Mouse (Mus musculus): ENCODE data around the gene Mtor. TPM values are rescaled to one million over a fixed set of nuclear protein-coding genes. Genes with fewer than 3 reads are reported as not detected.

The Mtor gene
- polyA plus RNA-seq (2012; rRNA removed): 74.8 and 75.5 TPM in 2 replicates

DNA sequence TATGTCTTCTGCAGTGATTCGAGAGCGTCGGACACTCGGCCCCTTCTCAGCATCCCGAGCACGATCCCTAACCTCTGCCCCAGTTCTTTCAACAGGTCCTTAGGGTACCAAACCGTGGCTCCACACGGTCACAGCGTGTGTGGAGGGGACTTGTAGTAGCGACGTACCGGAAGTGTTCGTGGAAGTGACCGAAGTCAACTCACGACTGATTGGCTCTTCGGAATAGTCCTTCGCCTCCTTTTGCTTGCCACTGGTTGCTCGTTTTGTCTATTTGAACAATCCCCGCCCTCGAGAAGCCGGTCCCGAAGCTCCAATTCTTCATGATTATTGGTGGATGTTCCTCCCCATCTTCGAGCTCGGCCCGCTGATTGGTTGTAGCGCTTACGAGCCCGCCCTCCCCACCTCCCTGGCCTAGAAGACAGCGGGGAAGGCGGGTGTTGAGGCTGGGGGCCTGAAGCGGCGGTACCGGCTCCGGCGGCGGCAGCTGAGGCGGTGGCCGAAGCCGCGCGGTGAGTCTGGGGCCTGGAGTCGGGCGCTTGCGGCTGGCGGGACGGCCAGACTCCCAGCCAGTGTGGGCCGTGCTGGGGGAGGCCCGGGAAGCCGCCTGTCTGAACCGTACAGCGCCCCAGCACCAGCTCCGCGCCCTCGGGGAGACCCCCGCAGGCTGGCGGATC, at the start of gene Mtor:
Gene Mtor, plus strand, starts transcription at position 433 of the 674 bp plus-strand sequence.
- Histone ChIP-seq H3K27ac (ENCODE audit: control insufficient read depth, insufficient read depth, low read depth, low read length) (peak within 1 kb of the TSS; percentile 88), H3K4me1 (ENCODE audit: control insufficient read depth, insufficient read depth, low read length) (peaks cover 10% of the 10 kb centered on the region), H3K27me3 (ENCODE audit: control insufficient read depth, insufficient read depth, low read length) (no peaks in the 10 kb centered on the region), H3K4me3 (ENCODE audit: control insufficient read depth, low read depth, low read length) (peak within 1 kb of the TSS; percentile 96), H3K36me3 (ENCODE audit: control insufficient read depth, insufficient read depth, low read length) (peaks cover 5% of the 10 kb centered on the region)
- TF ChIP-seq CTCF (IDR thresholded peaks at IDR 0.05; ENCODE audit: control insufficient read depth, insufficient read depth, insufficient replicate concordance, low read depth, low read length): no peak
- peak; percentile 85 for TF ChIP-seq POLR2A (IDR thresholded peaks at IDR 0.05; ENCODE audit: control insufficient read depth, low read depth, low read length)

DNA sequence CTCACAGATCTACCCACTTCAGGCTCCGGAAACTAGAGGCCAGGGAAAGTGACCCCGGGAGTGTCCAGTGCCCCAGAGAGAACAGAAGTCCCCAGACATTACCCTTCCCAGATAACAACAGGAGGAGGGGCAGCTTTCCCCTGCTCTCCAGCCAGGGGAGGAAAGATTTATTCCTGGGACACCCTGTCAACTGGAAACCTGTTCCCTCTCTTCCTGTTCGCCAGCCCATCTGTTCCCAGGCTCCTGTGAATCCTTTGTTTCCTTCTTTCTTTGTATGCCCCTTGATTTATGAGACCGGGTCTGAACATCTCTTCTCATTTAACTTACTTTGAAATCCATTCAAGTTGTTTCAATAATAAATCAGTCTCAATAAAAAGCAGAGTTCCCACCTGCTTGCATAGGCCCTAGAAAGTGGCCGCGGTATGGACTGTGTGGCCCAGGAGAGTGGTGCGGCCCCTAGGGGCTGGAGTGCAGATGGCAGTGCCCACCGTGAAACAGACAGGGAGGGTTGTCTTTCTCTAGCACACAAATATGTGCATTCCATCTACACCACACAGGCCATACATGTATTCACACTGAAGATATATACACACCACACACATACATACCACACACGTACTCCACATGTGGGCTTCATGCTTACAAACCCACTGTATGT, 48.8 kb upstream of the Mtor start:
- no peaks in the 10 kb centered on the region for H3K27me3 ChIP-seq (ENCODE audit: control insufficient read depth, insufficient read depth, low read length)
- no peak overlapping the region for H3K27ac ChIP-seq (ENCODE audit: control insufficient read depth, insufficient read depth, low read depth, low read length)
- no peak overlapping the region for H3K4me3 ChIP-seq (ENCODE audit: control insufficient read depth, low read depth, low read length)
- no peaks in the 10 kb centered on the region; the same call in 1 of the 2 replicates for H3K4me1 ChIP-seq (ENCODE audit: control insufficient read depth, insufficient read depth, low read length)
- no peaks in the 10 kb centered on the region for H3K36me3 ChIP-seq (ENCODE audit: control insufficient read depth, insufficient read depth, low read length)
- TF ChIP-seq CTCF (IDR thresholded peaks at IDR 0.05; ENCODE audit: control insufficient read depth, insufficient read depth, insufficient replicate concordance, low read depth, low read length): no peak
- no peak for TF ChIP-seq POLR2A (IDR thresholded peaks at IDR 0.05; ENCODE audit: control insufficient read depth, low read depth, low read length)

DNA sequence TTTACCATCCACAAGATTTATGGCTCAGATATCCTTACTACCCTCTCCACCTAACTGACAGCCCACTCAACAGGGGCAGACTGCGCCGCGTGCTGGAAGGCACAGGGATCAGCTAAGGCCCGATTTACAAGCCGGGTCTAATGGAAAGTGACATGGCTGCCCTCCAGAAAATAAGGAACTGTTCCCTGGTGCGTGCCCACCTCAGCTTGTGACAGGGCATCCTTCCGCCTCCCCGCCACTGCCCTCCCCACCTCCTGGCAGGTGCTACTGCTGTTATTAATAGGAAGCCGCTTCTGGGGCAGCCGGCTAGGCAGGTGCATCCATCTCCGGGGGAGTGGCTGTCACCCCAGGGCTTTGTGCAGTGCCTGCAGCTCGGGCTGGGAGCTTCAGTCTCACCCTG, 45.0 kb upstream of the Mtor start:
- TF ChIP-seq POLR2A (IDR thresholded peaks at IDR 0.05; ENCODE audit: control insufficient read depth, low read depth, low read length): no peak
- TF ChIP-seq CTCF (IDR thresholded peaks at IDR 0.05; ENCODE audit: control insufficient read depth, insufficient read depth, insufficient replicate concordance, low read depth, low read length): no peak

DNA sequence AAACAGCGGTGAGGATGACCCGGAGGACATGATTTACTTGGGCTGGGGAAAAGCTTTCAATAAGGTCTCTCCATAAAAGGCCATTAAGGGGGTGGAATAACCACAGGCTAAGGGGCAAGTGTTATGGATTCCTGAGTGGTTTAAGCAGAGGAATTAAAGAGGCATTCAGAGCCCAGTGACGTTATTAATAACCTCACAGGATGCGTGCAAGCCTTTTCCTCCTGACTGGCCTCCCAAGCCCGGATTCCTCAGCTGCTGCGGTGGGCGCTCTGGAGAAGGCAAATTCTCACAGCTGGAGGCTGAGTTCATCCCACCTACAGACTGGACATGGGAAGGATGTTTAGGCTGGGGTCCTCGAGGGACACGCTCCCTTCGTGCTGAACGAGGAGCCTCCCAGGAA, 43.7 kb upstream of the Mtor start:
- Histone ChIP-seq H3K36me3 (ENCODE audit: control insufficient read depth, insufficient read depth, low read length) (no peaks in the 10 kb centered on the region), H3K27me3 (ENCODE audit: control insufficient read depth, insufficient read depth, low read length) (no peaks in the 10 kb centered on the region), H3K4me3 (ENCODE audit: control insufficient read depth, low read depth, low read length) (no peak overlapping the region), H3K27ac (ENCODE audit: control insufficient read depth, insufficient read depth, low read depth, low read length) (no peak overlapping the region), H3K4me1 (ENCODE audit: control insufficient read depth, insufficient read depth, low read length) (peaks cover 3% of the 10 kb centered on the region)
- TF ChIP-seq POLR2A (IDR thresholded peaks at IDR 0.05; ENCODE audit: control insufficient read depth, low read depth, low read length) (no peak), CTCF (IDR thresholded peaks at IDR 0.05; ENCODE audit: control insufficient read depth, insufficient read depth, insufficient replicate concordance, low read depth, low read length) (no peak)

More for the DNA sequence above, 45.0 kb upstream of the Mtor start:
- Histone ChIP-seq H3K4me3 (ENCODE audit: control insufficient read depth, low read depth, low read length) (no peak overlapping the region), H3K4me1 (ENCODE audit: control insufficient read depth, insufficient read depth, low read length) (peaks cover 3% of the 10 kb centered on the region), H3K27ac (ENCODE audit: control insufficient read depth, insufficient read depth, low read depth, low read length) (no peak overlapping the region), H3K27me3 (ENCODE audit: control insufficient read depth, insufficient read depth, low read length) (no peaks in the 10 kb centered on the region), H3K36me3 (ENCODE audit: control insufficient read depth, insufficient read depth, low read length) (no peaks in the 10 kb centered on the region)

DNA sequence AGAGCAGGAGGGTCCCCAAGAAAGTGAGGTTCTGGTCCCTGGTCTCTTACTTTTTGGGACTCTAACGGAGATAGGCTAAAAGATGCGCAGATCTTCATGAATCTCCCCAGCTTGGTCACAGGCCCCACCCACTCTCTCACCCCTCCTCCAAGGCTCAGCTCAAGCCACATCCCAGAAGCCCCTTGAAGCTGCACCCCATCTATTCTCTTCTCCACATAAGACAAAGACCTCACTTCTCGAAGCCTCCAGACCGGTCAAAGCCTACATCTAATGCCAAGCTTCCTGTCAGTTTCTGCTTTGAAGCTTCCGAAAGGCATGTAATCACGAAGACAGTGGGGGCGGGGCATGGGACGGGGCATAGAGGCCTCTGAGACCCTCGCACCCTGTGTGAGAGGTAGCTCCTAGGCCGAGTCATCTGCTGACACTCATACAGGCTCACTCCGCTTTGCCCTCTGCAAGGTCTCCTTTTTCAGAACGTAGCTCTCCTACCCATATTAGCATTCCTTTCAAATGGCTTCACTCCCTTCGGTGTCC, 43.1 kb upstream of the Mtor start:
- Histone ChIP-seq H3K36me3 (ENCODE audit: control insufficient read depth, insufficient read depth, low read length) (no peaks in the 10 kb centered on the region), H3K4me3 (ENCODE audit: control insufficient read depth, low read depth, low read length) (no peak overlapping the region), H3K27ac (ENCODE audit: control insufficient read depth, insufficient read depth, low read depth, low read length) (no peak overlapping the region), H3K27me3 (ENCODE audit: control insufficient read depth, insufficient read depth, low read length) (no peaks in the 10 kb centered on the region), H3K4me1 (ENCODE audit: control insufficient read depth, insufficient read depth, low read length) (peaks cover 3% of the 10 kb centered on the region)
- no peak for TF ChIP-seq POLR2A (IDR thresholded peaks at IDR 0.05; ENCODE audit: control insufficient read depth, low read depth, low read length)
- TF ChIP-seq CTCF (IDR thresholded peaks at IDR 0.05; ENCODE audit: control insufficient read depth, insufficient read depth, insufficient replicate concordance, low read depth, low read length): no peak

DNA sequence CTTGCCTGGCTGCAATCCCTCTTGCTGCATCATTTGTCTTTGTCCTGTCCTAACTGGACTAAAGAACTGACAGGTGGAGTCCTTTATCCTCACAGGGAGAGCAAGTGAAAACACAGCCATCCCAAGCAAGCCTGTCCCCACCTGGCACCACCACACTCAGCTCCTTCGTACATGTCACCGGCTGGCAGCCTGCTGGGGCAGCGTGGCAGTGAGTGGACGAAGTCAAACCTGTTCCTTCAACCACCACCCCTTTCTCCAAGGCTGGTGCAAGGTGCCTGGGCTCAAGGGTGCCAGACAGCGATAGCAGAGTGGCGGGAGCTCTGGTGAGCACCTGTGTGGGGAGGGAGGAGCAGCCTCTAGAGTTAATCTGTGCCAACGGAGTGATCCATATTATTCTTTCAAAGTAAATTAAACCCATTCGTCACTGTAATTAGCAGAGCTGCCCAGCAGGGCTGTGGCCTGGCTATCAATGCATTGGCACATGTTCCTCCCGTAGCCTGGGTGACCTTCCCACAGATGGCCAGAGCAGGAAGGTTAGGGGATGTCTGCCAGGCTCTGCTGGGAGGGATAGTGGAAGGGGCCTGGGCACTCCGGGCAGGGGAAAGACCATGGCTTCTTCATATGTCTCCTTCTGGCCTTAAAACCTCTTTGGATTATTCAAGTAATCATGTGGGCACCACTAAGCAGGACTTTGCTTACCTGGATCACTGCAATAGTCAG, 40.0 kb upstream of the Mtor start:
- no peaks in the 10 kb centered on the region for H3K36me3 ChIP-seq (ENCODE audit: control insufficient read depth, insufficient read depth, low read length)
- no peak overlapping the region for H3K27ac ChIP-seq (ENCODE audit: control insufficient read depth, insufficient read depth, low read depth, low read length)
- TF ChIP-seq POLR2A (IDR thresholded peaks at IDR 0.05; ENCODE audit: control insufficient read depth, low read depth, low read length): no peak
- TF ChIP-seq CTCF (IDR thresholded peaks at IDR 0.05; ENCODE audit: control insufficient read depth, insufficient read depth, insufficient replicate concordance, low read depth, low read length): no peak
- H3K27me3 ChIP-seq (ENCODE audit: control insufficient read depth, insufficient read depth, low read length): no peaks in the 10 kb centered on the region
- peaks cover 3% of the 10 kb centered on the region for H3K4me1 ChIP-seq (ENCODE audit: control insufficient read depth, insufficient read depth, low read length)
- H3K4me3 ChIP-seq (ENCODE audit: control insufficient read depth, low read depth, low read length): no peak overlapping the region

DNA sequence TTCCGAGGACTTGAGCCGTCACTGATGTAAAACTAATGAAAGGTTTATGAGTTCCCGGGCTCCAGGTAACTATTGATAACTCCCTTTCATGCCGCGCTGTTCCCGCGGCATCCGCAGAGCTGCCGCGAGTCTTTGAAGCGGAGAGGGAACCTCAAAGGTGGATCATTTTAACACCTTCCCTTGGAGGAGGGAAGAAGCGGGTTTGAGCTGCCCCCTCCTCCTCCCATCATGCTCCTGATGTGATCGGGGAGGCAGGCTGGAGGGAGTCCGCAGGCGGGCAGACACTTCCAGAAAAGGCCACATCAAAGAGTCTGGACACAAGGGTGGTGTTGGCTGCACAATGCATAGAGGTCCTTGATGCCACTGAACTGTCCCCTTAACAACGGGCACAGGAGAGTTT, 32.8 kb upstream of the Mtor start:
- no peaks in the 10 kb centered on the region for H3K4me1 ChIP-seq (ENCODE audit: control insufficient read depth, insufficient read depth, low read length)
- H3K27ac ChIP-seq (ENCODE audit: control insufficient read depth, insufficient read depth, low read depth, low read length): no peak overlapping the region
- H3K36me3 ChIP-seq (ENCODE audit: control insufficient read depth, insufficient read depth, low read length): no peaks in the 10 kb centered on the region
- TF ChIP-seq POLR2A (IDR thresholded peaks at IDR 0.05; ENCODE audit: control insufficient read depth, low read depth, low read length) (no peak), CTCF (IDR thresholded peaks at IDR 0.05; ENCODE audit: control insufficient read depth, insufficient read depth, insufficient replicate concordance, low read depth, low read length) (no peak)
- H3K4me3 ChIP-seq (ENCODE audit: control insufficient read depth, low read depth, low read length): no peak overlapping the region
- H3K27me3 ChIP-seq (ENCODE audit: control insufficient read depth, insufficient read depth, low read length): no peaks in the 10 kb centered on the region
